Mouse (Mus musculus) MEL (cell line): ENCODE results near the gene Msrb1. TPM values are rescaled to one million over a fixed set of nuclear protein-coding genes. Genes with fewer than 3 reads are reported as not detected.
A peak's percentile ranks its signal among the peaks of the same experiment; 100 is the strongest.

Experiments used
- DNase-seq: peaks from one replicate; pipeline ENCODE4 v3.0.0; 2011; ENCODE audit warnings: low read depth, low spot score
- H3K27ac ChIP-seq: 2 replicates; pipeline ENCODE4 v1.5.1; 2012; ENCODE audit warnings: low read depth, mild to moderate bottlenecking, control low read depth, low read length, moderate library complexity; ENCODE audit not compliant: control insufficient read depth
- H3K27me3 ChIP-seq, 2 experiments: fragments of 150-350 bp in 1 of 2; sonication (generic) in 1 of 2; 2 replicates each; pipeline ENCODE4 v1.6.1; 2012; ENCODE audit warnings: low read length in 2 of 2, mild to moderate bottlenecking in 2 of 2, improper control_type of control experiment in 1 of 2, moderate library complexity in 1 of 2; ENCODE audit not compliant: insufficient read depth in 2 of 2, control insufficient read depth in 1 of 2
- H3K36me3 ChIP-seq, 2 experiments: 2 replicates each; pipeline ENCODE4 v1.6.1; 2012 to 2014; ENCODE audit warnings: low read length in 2 of 2, improper control_type of control experiment in 1 of 2, inconsistent platforms in 1 of 2, mild to moderate bottlenecking in 1 of 2; ENCODE audit not compliant: insufficient read depth in 2 of 2, control insufficient read depth in 1 of 2
- H3K4me1 ChIP-seq, 2 experiments: fragments of 150-350 bp in 1 of 2; sonication (generic) in 1 of 2; 2 replicates each; pipeline ENCODE4 v1.6.1; 2012; ENCODE audit warnings: low read length in 2 of 2, improper control_type of control experiment in 1 of 2, mild to moderate bottlenecking in 1 of 2; ENCODE audit not compliant: insufficient read depth in 2 of 2, control insufficient read depth in 1 of 2
- H3K4me3 ChIP-seq, 2 experiments: fragments of 150-350 bp in 1 of 2; sonication (generic) in 1 of 2; 2 replicates each; pipeline ENCODE4 v1.5.1; 2012; ENCODE audit warnings: low read depth in 2 of 2, low read length in 2 of 2, mild to moderate bottlenecking in 2 of 2, moderate library complexity in 2 of 2, control low read depth in 1 of 2, improper control_type of control experiment in 1 of 2; ENCODE audit not compliant: control insufficient read depth in 1 of 2, insufficient read depth in 1 of 2
- H3K79me2 ChIP-seq: 2 replicates; pipeline ENCODE4 v1.6.1; 2012; ENCODE audit warnings: mild to moderate bottlenecking, low read length, moderate library complexity; ENCODE audit not compliant: control insufficient read depth, poor library complexity, insufficient read depth
- H3K9ac ChIP-seq: 2 replicates; pipeline ENCODE4 v1.6.1; 2012; ENCODE audit warnings: low read depth, mild to moderate bottlenecking, control low read depth, low read length, moderate library complexity; ENCODE audit not compliant: control insufficient read depth, poor library complexity, severe bottlenecking
- H3K9me3 ChIP-seq: fragments of 150-350 bp; sonication (generic); replicated peaks from 2 replicates; pipeline ENCODE4 v1.6.1; 2012; ENCODE audit warnings: mild to moderate bottlenecking, low read length, improper control_type of control experiment, moderate library complexity; ENCODE audit not compliant: insufficient read depth
- BHLHE40 ChIP-seq: IDR thresholded peaks from 2 replicates; pipeline ENCODE4 v1.6.1; 2012; ENCODE audit warnings: low read depth, mild to moderate bottlenecking, inconsistent platforms, low read length, improper control_type of control experiment, borderline replicate concordance
- CHD1 ChIP-seq: IDR thresholded peaks from 2 replicates; pipeline ENCODE4 v1.6.1; 2012; ENCODE audit warnings: low read depth, mild to moderate bottlenecking, inconsistent platforms, low read length, improper control_type of control experiment
- CTCF ChIP-seq, 3 experiments: IDR thresholded peaks in 2 of 3; conservative IDR thresholded peaks in 1 of 3; 2 replicates each; pipeline ENCODE4 v1.5.1; 2011 to 2012; ENCODE audit warnings: low read length in 3 of 3, low read depth in 2 of 3, mild to moderate bottlenecking in 2 of 3, improper control_type of control experiment in 1 of 3, inconsistent platforms in 1 of 3, mixed read lengths in 1 of 3, moderate library complexity in 1 of 3; ENCODE audit not compliant: control insufficient read depth in 1 of 3, insufficient read depth in 1 of 3, poor library complexity in 1 of 3, severe bottlenecking in 1 of 3
- EP300 ChIP-seq, 2 experiments: IDR thresholded peaks; 2 replicates each; pipeline ENCODE4 v1.6.1; 2011; ENCODE audit warnings: improper control_type of control experiment in 2 of 2, low read length in 2 of 2, low read depth in 1 of 2, mild to moderate bottlenecking in 1 of 2
- ETS1 ChIP-seq: IDR thresholded peaks from 2 replicates; pipeline ENCODE4 v1.6.1; 2012; ENCODE audit warnings: low read depth, mild to moderate bottlenecking, inconsistent platforms, low read length, improper control_type of control experiment, moderate library complexity
- GABPA ChIP-seq: IDR thresholded peaks from 2 replicates; pipeline ENCODE4 v1.6.1; 2012; ENCODE audit warnings: low read depth, mild to moderate bottlenecking, inconsistent platforms, low read length, improper control_type of control experiment, moderate library complexity
- GATA1 ChIP-seq: IDR thresholded peaks from 2 replicates; pipeline ENCODE4 v1.6.1; 2011; ENCODE audit warnings: low read depth, low read length, improper control_type of control experiment
- MAFK ChIP-seq: IDR thresholded peaks from 2 replicates; pipeline ENCODE4 v1.6.1; 2011; ENCODE audit warnings: low read depth, mild to moderate bottlenecking, low read length, improper control_type of control experiment, borderline replicate concordance
- MAZ ChIP-seq: IDR thresholded peaks from 2 replicates; pipeline ENCODE4 v1.6.1; 2012; ENCODE audit warnings: low read depth, mild to moderate bottlenecking, inconsistent platforms, low read length, improper control_type of control experiment
- MEF2A ChIP-seq: IDR thresholded peaks from 2 replicates; pipeline ENCODE4 v1.6.1; 2014; ENCODE audit warnings: low read depth, mild to moderate bottlenecking, inconsistent platforms, low read length, improper control_type of control experiment; ENCODE audit not compliant: poor library complexity, insufficient replicate concordance, severe bottlenecking; ENCODE audit errors: extremely low read depth
- MYB ChIP-seq: IDR thresholded peaks from 2 replicates; pipeline ENCODE4 v1.6.1; 2011; ENCODE audit warnings: mild to moderate bottlenecking, low read depth, low read length, improper control_type of control experiment
- MYC ChIP-seq: IDR thresholded peaks from 2 replicates; pipeline ENCODE4 v1.6.1; 2011; ENCODE audit warnings: low read depth, mild to moderate bottlenecking, low read length, improper control_type of control experiment, moderate library complexity
- NELFE ChIP-seq: IDR thresholded peaks from 2 replicates; pipeline ENCODE4 v1.6.1; 2011; ENCODE audit warnings: low read depth, low read length, improper control_type of control experiment
- NRF1 ChIP-seq: IDR thresholded peaks from 2 replicates; pipeline ENCODE4 v1.6.1; 2014; ENCODE audit warnings: low read depth, mild to moderate bottlenecking, inconsistent platforms, low read length, improper control_type of control experiment, moderate library complexity; ENCODE audit not compliant: poor library complexity, insufficient read depth, severe bottlenecking
- RCOR1 ChIP-seq: IDR thresholded peaks from 2 replicates; pipeline ENCODE4 v1.6.1; 2012; ENCODE audit warnings: low read depth, mild to moderate bottlenecking, inconsistent platforms, low read length, improper control_type of control experiment
- SIN3A ChIP-seq: IDR thresholded peaks from 2 replicates; pipeline ENCODE4 v1.6.1; 2012; ENCODE audit warnings: low read length, improper control_type of control experiment, inconsistent platforms
- SMC3 ChIP-seq: IDR thresholded peaks from 2 replicates; pipeline ENCODE4 v1.6.1; 2011; ENCODE audit warnings: low read depth, low read length, improper control_type of control experiment
- TAL1 ChIP-seq: IDR thresholded peaks from 2 replicates; pipeline ENCODE4 v1.6.1; 2012; ENCODE audit warnings: mild to moderate bottlenecking, inconsistent platforms, low read length, moderate library complexity, mixed read lengths
- TBP ChIP-seq: IDR thresholded peaks from 2 replicates; pipeline ENCODE4 v1.8.0; 2011; ENCODE audit warnings: low read depth, low read length, improper control_type of control experiment
- UBTF ChIP-seq: IDR thresholded peaks from 2 replicates; pipeline ENCODE4 v1.6.1; 2012; ENCODE audit warnings: low read depth, mild to moderate bottlenecking, inconsistent platforms, low read length, improper control_type of control experiment, moderate library complexity, borderline replicate concordance; ENCODE audit not compliant: insufficient read depth
- USF2 ChIP-seq, 2 experiments: IDR thresholded peaks; 2 replicates each; pipeline ENCODE4 v1.6.1; 2011 to 2012; ENCODE audit warnings: improper control_type of control experiment in 2 of 2, low read length in 2 of 2, borderline replicate concordance in 1 of 2, inconsistent platforms in 1 of 2, low read depth in 1 of 2, mild to moderate bottlenecking in 1 of 2; ENCODE audit not compliant: insufficient read depth in 1 of 2
- ZC3H11A ChIP-seq: IDR thresholded peaks from 2 replicates; pipeline ENCODE4 v1.6.1; 2012; ENCODE audit warnings: low read depth, mild to moderate bottlenecking, inconsistent platforms, low read length, improper control_type of control experiment
- ZNF384 ChIP-seq: IDR thresholded peaks from 2 replicates; pipeline ENCODE4 v1.6.1; 2012; ENCODE audit warnings: low read depth, mild to moderate bottlenecking, inconsistent platforms, low read length, improper control_type of control experiment
- polyA plus RNA-seq, 2 experiments: library from polyadenylated mRNA; stranded (reverse) in 1 of 2; unstranded in 1 of 2; fragments of >175 nt in 1 of 2; fragments of >200 nt in 1 of 2; gene quantifications; 2 replicates each; pipeline versions ENCODE4 v1.2.1 to v1.2.4; 2012; ENCODE audit warnings: low replicate concordance in 2 of 2, low read depth in 1 of 2; ENCODE audit not compliant: insufficient read length in 2 of 2, insufficient read depth in 1 of 2, missing spikeins in 1 of 2
- total RNA-seq: library from RNA; depleted of rRNA; stranded (reverse); fragments of 300-350 nt; gene quantifications from 2 replicates; pipeline ENCODE4 v1.2.3, GENCODE M21; 2012

Msrb1 gene
- total and polyA plus RNA-seq, 3 experiments: 31.9 to 58.6 TPM; not detected in 1

- Histone ChIP-seq H3K9me3 (no peaks in the 10 kb centered on the region), H3K27ac (no peak overlapping the region), H3K36me3 (peaks cover 5 to 10% of the 10 kb centered on the region in 2 experiments; a peak in 2 of 4 replicates), H3K9ac (no peak overlapping the region), H3K4me3 (no peak overlapping the region), H3K79me2 (peaks cover 28% of the 10 kb centered on the region), H3K27me3 (no peaks in the 10 kb centered on the region), H3K4me1 (peaks cover 0 to 12% of the 10 kb centered on the region in 2 experiments; a peak in 3 of 4 replicates)
- DNase-seq: no peak
- TF ChIP-seq BHLHE40 (no peak), MAFK (no peak), TBP (peak; percentile 94), CTCF (IDR thresholded peaks at IDR 0.05 in 2 of 3, conservative IDR thresholded peaks at IDR 0.05 in 1 of 3; ENCODE audit: control insufficient read depth in 1 of 3, insufficient read depth in 1 of 3, low read depth in 2 of 3, low read length in 3 of 3, poor library complexity in 1 of 3, severe bottlenecking in 1 of 3) (peak in 2 of 3 experiments; percentile 11 to 28; a peak in 2 of 6 replicates), SMC3 (0 out of 2 replicates have a peak, but pooled peaks have one; percentile 11), MAZ (no peak)
These were observed 10.6 kb upstream of the Msrb1 start for GRCm38 (mm10) chr17:24725637-24726390.

- no peak for DNase-seq
- no peaks in the 10 kb centered on the region for H3K27me3 ChIP-seq
- H3K9ac ChIP-seq: no peak within 1 kb of the TSS
- H3K9me3 ChIP-seq: no peaks in the 10 kb centered on the region
- H3K4me1 ChIP-seq: peaks cover 0 to 12% of the 10 kb centered on the region in 2 experiments; a peak in 3 of 4 replicates
- no peak for TF ChIP-seq USF2 (IDR thresholded peaks at IDR 0.05; ENCODE audit: borderline replicate concordance in 1 of 2, insufficient read depth in 1 of 2, low read depth in 1 of 2, low read length in 2 of 2)
- no peak for TF ChIP-seq UBTF
- no peak for TF ChIP-seq SIN3A
- no peak for TF ChIP-seq MYC
- TF ChIP-seq TBP: no peak
- no peak for TF ChIP-seq NRF1
- no peak for TF ChIP-seq CHD1
- peaks cover 0 to 5% of the 10 kb centered on the region in 2 experiments; a peak in 1 of 4 replicates for H3K36me3 ChIP-seq
- peaks cover 12% of the 10 kb centered on the region for H3K79me2 ChIP-seq
- H3K4me3 ChIP-seq: no peak within 1 kb of the TSS
- H3K27ac ChIP-seq: no peak within 1 kb of the TSS
These were observed 8.8 kb upstream of the Msrb1 start, which contains the start of gene Rpl3l for GRCm38 (mm10) chr17:24727618-24728017. Gene Rpl3l, plus strand, starts transcription at chr17:24727820.

GRCm38 (mm10) chr17:24728184-24728583 lies 8.3 kb upstream of the Msrb1 start:
- H3K27me3 ChIP-seq: no peaks in the 10 kb centered on the region
- H3K36me3 ChIP-seq: peaks cover 0 to 5% of the 10 kb centered on the region in 2 experiments; a peak in 1 of 4 replicates
- no peaks in the 10 kb centered on the region for H3K9me3 ChIP-seq
- no peak overlapping the region for H3K4me3 ChIP-seq
- no peak overlapping the region for H3K27ac ChIP-seq
- H3K4me1 ChIP-seq: peaks cover 0 to 12% of the 10 kb centered on the region in 2 experiments; a peak in 3 of 4 replicates
- peaks cover 10% of the 10 kb centered on the region for H3K79me2 ChIP-seq
- H3K9ac ChIP-seq: no peak overlapping the region
- no peak for DNase-seq
- TF ChIP-seq RCOR1 (no peak), GATA1 (no peak), ETS1 (no peak), EP300 (IDR thresholded peaks at IDR 0.05; ENCODE audit: low read depth in 1 of 2, low read length in 2 of 2) (no peak), MAFK (no peak), MEF2A (no peak), NELFE (no peak), ZC3H11A (no peak), SIN3A (no peak), TBP (no peak), MYB (no peak), GABPA (no peak), USF2 (IDR thresholded peaks at IDR 0.05; ENCODE audit: borderline replicate concordance in 1 of 2, insufficient read depth in 1 of 2, low read depth in 1 of 2, low read length in 2 of 2) (no peak), ZNF384 (no peak), TAL1 (no peak)
